Mouse (Mus musculus) left cerebral cortex, postnatal 36 days (tissue): ENCODE data around the gene Med27. TPM values are rescaled to one million over a fixed set of nuclear protein-coding genes. Genes with fewer than 3 reads are reported as not detected.
A peak's percentile ranks its signal among the peaks of the same experiment; 100 is the strongest.

Experiments used
- DNase-seq, 2 experiments: peaks; one replicate each; pipeline ENCODE4 v3.0.0; 2021 to 2022; ENCODE audit warnings: low spot score in 2 of 2, mixed read lengths in 1 of 2
- intact Hi-C: fragments of 180-260 bp; cut with DNase I; formaldehyde crosslinking; loops from one replicate; pipeline ENCODE4 v1.15.1; 2025
- total RNA-seq, 2 experiments: library from RNA; stranded (reverse); gene quantifications; 2 replicates each; pipeline ENCODE4 v1.2.3; 2021

The Med27 gene
- total RNA-seq, 2 experiments from 2014 or later, result 36.4 to 40.4 TPM

GRCm38 (mm10) chr2:29388937-29389336 lies 42.3 kb downstream of the Med27 start:
- DNase-seq, result peak; percentile 47 to 58

DNA sequence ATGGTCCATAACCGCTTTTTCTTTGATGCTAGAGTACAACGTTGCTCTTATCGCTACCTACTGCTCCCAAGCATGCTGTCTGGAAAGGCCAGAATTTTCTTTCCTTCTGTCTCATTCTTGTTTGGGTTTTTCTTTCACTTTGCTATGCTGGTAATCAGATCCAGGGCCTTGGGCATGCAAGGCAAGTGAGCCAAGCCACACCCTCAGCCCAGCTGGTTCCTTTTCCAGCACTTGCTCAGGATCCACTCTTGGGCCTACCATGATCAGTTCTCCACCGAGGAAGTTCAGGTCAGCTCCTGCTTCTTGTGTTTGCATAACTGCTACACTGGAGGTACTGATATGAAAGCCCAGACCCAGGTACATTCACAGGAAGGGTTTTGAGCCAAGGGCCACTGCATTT lies 44.5 kb downstream of the Med27 start:
- intact Hi-C loops, result no loop called here
- DNase-seq, result no peak

More at GRCm38 (mm10) chr2:29388937-29389336, 42.3 kb downstream of the Med27 start:
- intact Hi-C loops, result loop anchor here (5.0 kb wide), 1 partner anchor 173 kb away; no protein-coding TSS in a partner anchor

DNA sequence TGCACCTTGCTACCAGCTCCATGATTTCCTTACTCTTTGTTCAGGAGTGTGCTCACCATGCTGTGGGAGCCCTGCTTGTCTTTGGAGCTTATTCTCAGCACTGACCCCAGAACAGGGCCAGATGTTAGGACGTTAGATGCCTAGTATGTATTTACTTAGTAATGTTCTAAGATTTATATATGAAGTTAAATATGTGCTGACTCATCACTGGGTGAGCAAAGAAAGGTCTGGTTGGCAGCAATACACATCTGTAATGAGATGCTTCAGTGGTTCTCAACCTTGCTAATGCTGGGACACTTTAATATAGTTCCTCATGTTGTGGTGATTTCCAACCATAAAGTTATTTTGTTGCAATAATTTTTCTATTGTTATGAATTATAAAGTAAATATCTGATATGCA lies 45.4 kb downstream of the Med27 start:
- DNase-seq, result no peak
- intact Hi-C loops, result no loop called here

DNA sequence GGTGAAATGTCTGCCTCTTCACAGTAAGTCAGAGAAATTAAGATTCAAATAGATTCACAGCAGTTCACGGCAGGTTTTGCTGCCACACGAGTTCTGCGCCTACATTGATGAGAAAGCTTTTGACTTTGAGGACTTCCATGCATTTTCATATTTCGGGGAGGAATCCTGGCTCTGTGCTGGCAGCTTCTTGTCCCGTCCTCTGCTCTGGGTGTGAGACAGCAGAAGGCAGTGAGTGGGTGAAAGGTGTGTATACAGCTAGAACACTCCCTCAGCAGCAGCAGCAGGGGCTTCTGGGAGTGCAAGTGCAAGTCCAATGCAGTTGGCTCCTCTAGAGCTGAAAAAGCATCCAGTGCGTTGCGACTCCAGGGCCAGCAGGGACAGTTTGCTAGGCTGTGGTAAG lies 53.6 kb downstream of the Med27 start:
- DNase-seq, result peak; percentile 67 to 77
- intact Hi-C loops, result loop anchor here (2.0 kb wide), 1 partner anchor 69 kb away; no protein-coding TSS in a partner anchor

DNA sequence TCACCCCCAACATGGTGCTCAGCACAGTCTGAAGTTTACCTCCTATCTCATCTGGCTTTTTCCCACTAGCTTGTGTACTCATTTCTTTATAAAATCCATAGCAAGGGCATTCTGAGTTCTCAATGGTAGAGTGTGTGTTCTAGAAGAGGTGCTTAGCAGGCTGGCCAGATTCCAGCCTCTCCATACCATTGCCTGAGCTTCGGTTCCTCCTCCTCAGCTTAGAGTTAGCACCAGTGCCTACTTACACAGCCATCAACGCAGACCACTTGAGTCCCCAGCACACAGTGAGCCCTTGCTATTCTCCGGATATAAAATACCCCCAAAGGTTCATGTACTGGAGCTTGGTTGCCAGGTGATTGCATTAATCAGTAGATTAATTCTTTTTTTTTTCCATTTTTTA lies 54.2 kb downstream of the Med27 start:
- intact Hi-C loops, result loop anchor here (2.0 kb wide), 1 partner anchor 68 kb away; no protein-coding TSS in a partner anchor
- DNase-seq, result no peak

GRCm38 (mm10) chr2:29401868-29402267 lies 55.2 kb downstream of the Med27 start:
- DNase-seq, result no peak
- intact Hi-C loops, result loop anchor here (2.0 kb wide), 1 partner anchor 67 kb away; no protein-coding TSS in a partner anchor

- intact Hi-C loops, result no loop called here
- no peak for DNase-seq
Observed at GRCm38 (mm10) chr2:29402550-29403076, 56.0 kb downstream of the Med27 start.

GRCm38 (mm10) chr2:29403799-29404530 lies 57.3 kb downstream of the Med27 start:
- intact Hi-C loops, result no loop called here
- no peak for DNase-seq

GRCm38 (mm10) chr2:29404931-29405330 lies 58.3 kb downstream of the Med27 start:
- intact Hi-C loops, result no loop called here
- no peak for DNase-seq

DNA sequence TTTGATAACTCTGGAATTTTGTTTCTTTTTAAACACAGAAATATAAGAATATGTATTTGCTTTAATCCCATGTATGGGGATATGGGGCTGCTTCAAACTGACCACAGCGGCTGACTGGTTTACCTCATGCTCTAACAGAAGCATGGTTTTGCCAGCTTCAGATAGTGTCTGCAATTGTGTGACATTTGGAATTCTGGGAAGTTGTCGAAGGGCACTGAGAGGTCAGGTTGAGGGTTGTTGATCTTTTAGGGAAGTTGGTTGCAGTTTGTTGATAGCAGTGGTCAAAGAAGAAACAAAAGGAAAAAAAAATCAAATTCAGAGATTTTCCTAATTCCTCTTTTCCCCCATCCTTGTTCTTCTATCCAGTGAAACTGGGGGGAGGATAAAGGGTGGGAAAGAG lies 59.2 kb downstream of the Med27 start:
- intact Hi-C loops, result no loop called here
- no peak for DNase-seq

- intact Hi-C loops, result no loop called here
- no peak for DNase-seq
Observed at GRCm38 (mm10) chr2:29407350-29407749, 60.7 kb downstream of the Med27 start.

DNA sequence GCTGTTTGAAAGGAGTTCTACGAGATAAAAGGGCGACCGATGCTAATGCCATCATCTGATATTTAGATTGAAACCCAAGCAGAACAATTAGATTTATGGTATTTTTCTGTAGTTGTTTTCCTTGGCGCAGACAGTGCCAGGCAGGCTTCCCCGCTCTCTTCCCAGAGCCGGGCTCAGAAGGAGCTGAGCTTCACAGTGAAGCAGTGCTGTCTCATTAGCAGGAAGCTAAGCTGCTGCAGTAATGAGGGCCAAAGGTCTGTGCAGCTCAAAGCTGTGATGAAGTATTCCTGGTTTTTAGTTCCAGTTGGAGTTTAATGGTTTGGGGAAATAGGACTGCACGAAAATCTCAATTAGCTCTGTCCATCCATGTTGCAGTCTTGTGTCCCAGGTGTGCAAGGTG lies 61.1 kb downstream of the Med27 start:
- intact Hi-C loops, result no loop called here
- DNase-seq, result no peak

GRCm38 (mm10) chr2:29410884-29411283 lies 64.3 kb downstream of the Med27 start:
- intact Hi-C loops, result no loop called here

DNA sequence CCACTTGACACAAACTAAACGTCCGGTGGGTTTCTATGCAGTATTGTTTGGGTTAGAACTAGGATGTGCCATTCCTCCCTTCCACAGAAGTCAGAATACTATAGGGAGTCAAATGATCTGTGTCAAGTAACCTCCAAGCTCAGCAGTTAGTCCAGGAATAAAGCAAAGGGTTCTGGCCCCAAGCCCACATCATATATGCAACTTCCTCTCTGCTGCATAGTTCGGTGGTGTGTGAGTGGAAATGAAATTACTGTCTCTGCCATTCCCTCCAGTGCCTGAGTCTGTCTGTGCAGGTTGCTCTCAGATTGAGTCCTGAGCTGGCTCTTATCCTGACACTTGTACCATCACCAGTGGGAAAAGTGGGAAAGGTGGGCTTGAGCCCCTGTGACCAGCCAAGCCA lies 65.8 kb downstream of the Med27 start:
- no peak for DNase-seq
- intact Hi-C loops, result no loop called here

More at GRCm38 (mm10) chr2:29410884-29411283, 64.3 kb downstream of the Med27 start:
- no peak for DNase-seq

GRCm38 (mm10) chr2:29413259-29413993 lies 66.8 kb downstream of the Med27 start:
- no peak for DNase-seq
- intact Hi-C loops, result no loop called here

- intact Hi-C loops, result no loop called here
- no peak for DNase-seq
Observed at GRCm38 (mm10) chr2:29414852-29415473, 68.3 kb downstream of the Med27 start.

DNA sequence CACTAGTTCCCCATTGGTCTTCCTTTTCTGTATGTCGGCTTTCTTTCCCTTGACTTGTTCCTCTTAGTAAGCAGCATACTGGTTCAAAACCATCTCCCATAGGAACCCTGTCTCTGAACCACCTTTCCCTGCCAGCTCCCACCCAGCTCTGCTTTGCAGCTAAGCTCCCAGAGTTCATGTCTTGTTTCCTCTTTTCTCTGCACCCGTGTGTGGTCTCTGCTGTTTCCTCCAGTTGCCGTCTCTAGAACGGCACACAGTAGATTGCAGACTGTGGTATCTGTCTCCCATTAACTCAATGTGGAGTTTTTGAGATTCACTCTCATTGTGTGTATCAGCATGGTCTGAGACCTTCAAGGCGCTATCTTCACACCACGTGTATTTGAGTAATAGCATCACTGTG lies 71.9 kb downstream of the Med27 start:
- no peak for DNase-seq
- intact Hi-C loops, result no loop called here

- no peak for DNase-seq
- intact Hi-C loops, result no loop called here
Observed at GRCm38 (mm10) chr2:29419434-29419833, 72.8 kb downstream of the Med27 start.

DNA sequence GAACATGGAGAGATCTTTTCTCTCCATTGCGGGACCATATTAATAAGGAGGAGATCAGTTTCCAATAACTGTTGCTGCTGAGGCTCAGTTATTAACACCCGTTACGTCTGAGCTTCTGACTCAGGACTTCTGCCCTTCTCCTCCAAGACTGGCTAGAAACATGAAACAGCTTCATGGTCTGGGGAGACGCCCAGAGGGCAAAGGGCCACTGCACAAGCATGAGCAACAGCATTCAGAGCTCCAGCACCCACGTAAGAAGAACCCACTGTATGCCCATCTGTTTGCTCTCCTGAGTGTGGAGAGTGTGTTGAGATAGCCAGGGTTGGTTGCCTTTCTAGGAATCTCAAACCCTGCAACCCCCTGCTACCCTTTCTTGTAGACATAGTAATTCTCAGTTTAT lies 73.3 kb downstream of the Med27 start:
- intact Hi-C loops, result no loop called here
- no peak for DNase-seq

DNA sequence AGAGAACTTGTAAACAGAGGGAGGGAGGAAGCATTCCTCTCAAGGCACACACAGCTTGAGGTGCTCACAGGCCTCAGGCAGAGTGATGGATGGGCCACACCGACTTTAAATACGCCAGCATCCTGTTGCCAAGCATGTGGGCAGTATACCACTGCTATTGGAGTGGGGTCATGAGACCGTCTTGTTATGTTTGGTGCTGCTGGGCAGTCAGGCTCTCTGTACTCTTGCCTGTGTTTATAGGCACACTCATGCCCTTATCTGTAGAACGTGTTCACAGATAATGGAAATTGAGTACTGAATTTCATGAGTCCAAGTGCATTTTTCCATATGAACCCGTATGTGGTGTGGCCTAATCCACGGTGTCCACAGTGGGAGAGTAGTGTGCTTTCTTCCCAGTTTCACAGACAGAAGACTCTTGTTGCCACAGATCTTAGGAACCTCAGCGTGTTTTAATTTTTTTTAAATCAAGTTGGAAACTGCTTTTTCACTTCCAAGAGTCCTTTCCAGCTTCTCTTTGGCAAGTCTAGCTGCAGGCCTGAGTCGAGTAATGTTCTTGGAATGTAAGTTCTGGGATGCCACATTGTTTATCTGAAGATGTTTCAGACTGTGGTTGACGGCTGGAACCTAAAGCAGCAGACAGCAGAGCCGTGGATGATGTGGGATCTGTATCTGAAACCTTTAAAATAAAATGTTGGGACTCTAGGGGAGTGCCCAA lies 75.7 kb downstream of the Med27 start:
- DNase-seq, result no peak
- intact Hi-C loops, result no loop called here
